Mouse (Mus musculus) spleen, embryonic (tissue): ENCODE measurements around the gene Smurf1.

Experiments
- CTCF ChIA-PET: fragments of 350-600 bp; sonication (Branson Sonifier 250); formaldehyde crosslinking; loops from one replicate; lab custom pipeline; 2022; lab: Charles Lee

Gene Smurf1

GRCm38 (mm10) chr5:144965639-144966351 is at the start of gene Smurf1:
Gene Smurf1, minus strand, starts transcription at chr5:144965847.
- CTCF ChIA-PET: interaction anchor here (0.6 kb wide), 1 partner anchor 235 kb away, joined by 3 read pairs; no protein-coding TSS in a partner anchor

- CTCF ChIA-PET: interaction anchor here (0.6 kb wide), 1 partner anchor 1447 kb away, joined by 4 read pairs; no protein-coding TSS in a partner anchor
Measured at GRCm38 (mm10) chr5:145014278-145014677, 48.6 kb upstream of the Smurf1 start.

- CTCF ChIA-PET: interaction anchor here (0.7 kb wide), 1 partner anchor 620 kb away, joined by 3 read pairs; no protein-coding TSS in a partner anchor
Measured at GRCm38 (mm10) chr5:145008878-145009659, 43.4 kb upstream of the Smurf1 start.

GRCm38 (mm10) chr5:145005596-145005995 is 39.9 kb upstream of the Smurf1 start:
- CTCF ChIA-PET: no interaction called here

GRCm38 (mm10) chr5:145004495-145004894 is 38.8 kb upstream of the Smurf1 start:
- CTCF ChIA-PET: no interaction called here

- CTCF ChIA-PET: no interaction called here
Measured at GRCm38 (mm10) chr5:145003362-145003761, 37.7 kb upstream of the Smurf1 start.

GRCm38 (mm10) chr5:144998491-144998890 is 32.8 kb upstream of the Smurf1 start:
- CTCF ChIA-PET: no interaction called here

- CTCF ChIA-PET: no interaction called here
Measured at GRCm38 (mm10) chr5:144990481-144990880, 24.8 kb upstream of the Smurf1 start.

- CTCF ChIA-PET: no interaction called here
Measured at GRCm38 (mm10) chr5:144990051-144990450, 24.4 kb upstream of the Smurf1 start.

- CTCF ChIA-PET: interaction anchor here (0.6 to 0.7 kb wide), 2 partner anchors 20 to 143 kb away, joined by 5 to 13 read pairs; no protein-coding TSS in a partner anchor
Measured at GRCm38 (mm10) chr5:144989061-144989405, 23.4 kb upstream of the Smurf1 start.

GRCm38 (mm10) chr5:144988340-144989060 is 22.9 kb upstream of the Smurf1 start:
- CTCF ChIA-PET: interaction anchor here (0.6 to 0.7 kb wide), 3 partner anchors 20 to 1629 kb away, joined by 4 to 13 read pairs (median 5); no protein-coding TSS in a partner anchor

- CTCF ChIA-PET: no interaction called here
Measured at GRCm38 (mm10) chr5:144987561-144987960, 21.9 kb upstream of the Smurf1 start.

GRCm38 (mm10) chr5:144984839-144985238 is 19.2 kb upstream of the Smurf1 start:
- CTCF ChIA-PET: no interaction called here

GRCm38 (mm10) chr5:144983227-144983626 is 17.6 kb upstream of the Smurf1 start:
- CTCF ChIA-PET: interaction anchor here (0.5 kb wide), 1 partner anchor 1413 kb away, joined by 3 read pairs; no protein-coding TSS in a partner anchor

GRCm38 (mm10) chr5:144979110-144979509 is 13.5 kb upstream of the Smurf1 start:
- CTCF ChIA-PET: no interaction called here

GRCm38 (mm10) chr5:144978533-144979107 is 13.0 kb upstream of the Smurf1 start:
- CTCF ChIA-PET: no interaction called here

- CTCF ChIA-PET: no interaction called here
Measured at GRCm38 (mm10) chr5:144971266-144971665, 5.6 kb upstream of the Smurf1 start.

GRCm38 (mm10) chr5:144964872-144965638 is 592 bp downstream of the Smurf1 start:
- CTCF ChIA-PET: interaction anchor here (0.9 kb wide), 1 partner anchor 174 kb away, joined by 3 read pairs; no protein-coding TSS in a partner anchor

GRCm38 (mm10) chr5:144964465-144964864 is 1.2 kb downstream of the Smurf1 start:
- CTCF ChIA-PET: interaction anchor here (0.9 kb wide), 1 partner anchor 175 kb away, joined by 3 read pairs; no protein-coding TSS in a partner anchor

GRCm38 (mm10) chr5:144963817-144964261 is 1.8 kb downstream of the Smurf1 start:
- CTCF ChIA-PET: interaction anchor here (0.6 kb wide), 1 partner anchor 33 kb away, joined by 11 read pairs; no protein-coding TSS in a partner anchor
